Mouse (Mus musculus) adrenal gland, adult 8-10 months (tissue): ENCODE data around the gene Scgb3a1. TPM values are rescaled to one million over a fixed set of nuclear protein-coding genes. Genes with fewer than 3 reads are reported as not detected.

ENCODE experiments used
- total RNA-seq, 4 experiments: library from RNA; stranded (reverse); gene quantifications; 2 replicates each; pipeline ENCODE4 v1.2.4; 2022

Gene Scgb3a1
- total RNA-seq, 4 experiments from 2014 or later = not detected

Other genes starting within 250 kb of the Scgb3a1 start
- not detected for gene Olfr1389, start 240.5 kb upstream of the Scgb3a1 start, total RNA-seq
- under 1 TPM in 3 of 4 experiments, not detected in 1; 0.08 to 0.34 (median 0.17) TPM for gene Olfr1388, start 227.0 kb upstream of the Scgb3a1 start, total RNA-seq
- gene Olfr1387, start 208.3 kb upstream of the Scgb3a1 start, total RNA-seq = not detected
- gene Olfr1386, start 198.6 kb upstream of the Scgb3a1 start, total RNA-seq = not detected
- gene Olfr1385, start 174.5 kb upstream of the Scgb3a1 start, total RNA-seq = under 1 TPM in 1 of 4 experiments, not detected in 3; 0.22 TPM
- gene Olfr1384, start 156.9 kb upstream of the Scgb3a1 start, total RNA-seq = 1 to 10 TPM in 1 of 4 experiments, under 1 TPM in 1, not detected in 2; 0.32 to 1.2 TPM
- 1 to 10 TPM in 3 of 4 experiments, under 1 TPM in 1; 0.81 to 2.8 (median 1.1) TPM for gene Olfr1383, start 144.0 kb upstream of the Scgb3a1 start, total RNA-seq
- gene Olfr1382, start 135.4 kb upstream of the Scgb3a1 start, total RNA-seq = not detected
- gene Olfr1381, start 120.2 kb upstream of the Scgb3a1 start, total RNA-seq = not detected
- not detected for gene Olfr1380, start 106.7 kb upstream of the Scgb3a1 start, total RNA-seq
- 10 to 100 TPM; 19.3 to 29.5 (median 23.4) TPM for gene Flt4, start 54.3 kb upstream of the Scgb3a1 start, total RNA-seq
- 10 to 100 TPM; 44.0 to 63.2 (median 51.9) TPM for gene Cnot6, start 49.1 kb downstream of the Scgb3a1 start, total RNA-seq
- 1 to 10 TPM; 3.5 to 4.9 (median 4.4) TPM for gene Gfpt2, start 130.6 kb downstream of the Scgb3a1 start, total RNA-seq
- gene Mapk9, start 183.1 kb downstream of the Scgb3a1 start, total RNA-seq = 10 to 100 TPM; 71.4 to 99.2 (median 87.3) TPM
- gene Rasgef1c, start 238.2 kb downstream of the Scgb3a1 start, total RNA-seq = 1 to 10 TPM in 1 of 4 experiments, under 1 TPM in 3; 0.67 to 1.1 (median 0.82) TPM